Mouse (Mus musculus) heart, adult 2 months (tissue): ENCODE measurements around the gene Trafd1. TPM values are rescaled to one million over a fixed set of nuclear protein-coding genes. Genes with fewer than 3 reads are reported as not detected.

Experiments used
- DNase-seq, 2 experiments: peaks; one replicate each; pipeline ENCODE4 v3.0.0; 2021
- H3K27ac ChIP-seq: fragments of 200-600 bp; 2 replicates; pipeline ENCODE4 v1.8.1; 2022
- H3K27me3 ChIP-seq: fragments of 200-500 bp; 2 replicates; pipeline ENCODE4 v1.6.1; 2012; ENCODE audit warnings: mild to moderate bottlenecking, low read length, inconsistent platforms, mixed read lengths; ENCODE audit not compliant: control insufficient read depth, insufficient read depth
- H3K36me3 ChIP-seq: fragments of 200-500 bp; 2 replicates; pipeline ENCODE4 v1.6.1; 2012; ENCODE audit warnings: low read length, inconsistent platforms; ENCODE audit not compliant: control insufficient read depth, insufficient read depth
- H3K4me1 ChIP-seq: fragments of 200-500 bp; 2 replicates; pipeline ENCODE4 v1.6.1; 2011; ENCODE audit warnings: low read length; ENCODE audit not compliant: control insufficient read depth, insufficient read depth
- H3K4me3 ChIP-seq: fragments of 200-600 bp; 2 replicates; pipeline ENCODE4 v1.8.1; 2022
- H3K79me2 ChIP-seq: fragments of 200-500 bp; replicated peaks from 2 replicates; pipeline ENCODE4 v1.6.1; 2012; ENCODE audit warnings: mild to moderate bottlenecking, inconsistent platforms, low read length, moderate library complexity, mixed read lengths; ENCODE audit not compliant: control insufficient read depth, insufficient read depth
- H3K9ac ChIP-seq: fragments of 200-500 bp; 2 replicates; pipeline ENCODE4 v1.6.1; 2012; ENCODE audit warnings: low read depth, mild to moderate bottlenecking, control low read depth, inconsistent platforms, low read length, mixed read lengths
- CTCF ChIP-seq: fragments of 200-600 bp; IDR thresholded peaks from 2 replicates; pipeline ENCODE4 v1.8.1; 2022; ENCODE audit warnings: antibody characterized with exemption, mild to moderate bottlenecking, moderate library complexity
- EP300 ChIP-seq: fragments of 200-500 bp; IDR thresholded peaks from 2 replicates; pipeline ENCODE4 v1.6.1; 2011; ENCODE audit warnings: low read depth, low read length, control low read depth; ENCODE audit not compliant: insufficient read depth
- POLR2A ChIP-seq: fragments of 200-500 bp; IDR thresholded peaks from 2 replicates; pipeline ENCODE4 v1.6.1; 2011; ENCODE audit warnings: mild to moderate bottlenecking, low read depth, low read length, control low read depth; ENCODE audit not compliant: insufficient read depth
- WGBS: fragments of 180-500 bp; shearing (Covaris S2); methylation state at CpG from one replicate; pipeline ENCODE4 v1.1.7; 2018; 5-methylcytosine and 5-hydroxymethylcytosine counted together
- intact Hi-C: fragments of 180-260 bp; cut with DNase I; formaldehyde crosslinking; loops from one replicate; pipeline ENCODE4 v1.15.1; 2025
- polyA plus RNA-seq: library from polyadenylated mRNA; depleted of rRNA; stranded (reverse); fragments of >200 nt; gene quantifications from 2 replicates; pipeline ENCODE4 v1.2.3, GENCODE M21; 2012
- total RNA-seq, 2 experiments: library from RNA; stranded (reverse); gene quantifications; 2 replicates each; pipeline ENCODE4 v1.2.3; 2021

Trafd1 gene
- total and polyA plus RNA-seq, 3 experiments = 47.1 to 78.0 (median 57.9) TPM

GRCm38 (mm10) chr5:121340965-121341473 is 44.4 kb downstream of the Trafd1 start:
- 64% methylated on average over 7 of the region's 7 CpGs for WGBS
- intact Hi-C loops = no loop called here
- DNase-seq = no peak

GRCm38 (mm10) chr5:121339507-121340230 is 45.8 kb downstream of the Trafd1 start:
- no peak overlapping the region for H3K9ac ChIP-seq
- DNase-seq = peak in 1 of 2 experiments; percentile 16
- intact Hi-C loops = no loop called here
- H3K27me3 ChIP-seq = no peaks in the 10 kb centered on the region
- H3K79me2 ChIP-seq = no peaks in the 10 kb centered on the region
- WGBS = 83% methylated on average over 7 of the region's 7 CpGs
- no peaks in the 10 kb centered on the region for H3K36me3 ChIP-seq
- TF ChIP-seq CTCF (no peak), POLR2A (no peak), EP300 (no peak)
- no peaks in the 10 kb centered on the region for H3K4me1 ChIP-seq
- no peak overlapping the region for H3K4me3 ChIP-seq
- no peak overlapping the region for H3K27ac ChIP-seq

More at GRCm38 (mm10) chr5:121340965-121341473, 44.4 kb downstream of the Trafd1 start:
- Histone ChIP-seq H3K27ac (no peak overlapping the region), H3K4me1 (no peaks in the 10 kb centered on the region), H3K79me2 (no peaks in the 10 kb centered on the region), H3K4me3 (no peak overlapping the region), H3K36me3 (no peaks in the 10 kb centered on the region), H3K27me3 (no peaks in the 10 kb centered on the region), H3K9ac (no peak overlapping the region)
- TF ChIP-seq EP300 (no peak), CTCF (no peak), POLR2A (no peak)

- no peak overlapping the region for H3K27ac ChIP-seq
- no peak overlapping the region for H3K9ac ChIP-seq
- no peaks in the 10 kb centered on the region for H3K36me3 ChIP-seq
These were observed 48.7 kb downstream of the Trafd1 start for GRCm38 (mm10) chr5:121336776-121337175.

GRCm38 (mm10) chr5:121336009-121336408 is 49.4 kb downstream of the Trafd1 start:
- no peaks in the 10 kb centered on the region for H3K79me2 ChIP-seq
- H3K27me3 ChIP-seq = no peaks in the 10 kb centered on the region
- no peak overlapping the region for H3K4me3 ChIP-seq
- WGBS = 25% methylated on average over 3 of the region's 3 CpGs
- H3K9ac ChIP-seq = no peak overlapping the region
- DNase-seq = no peak
- H3K36me3 ChIP-seq = no peaks in the 10 kb centered on the region
- H3K4me1 ChIP-seq = no peaks in the 10 kb centered on the region
- no peak overlapping the region for H3K27ac ChIP-seq
- TF ChIP-seq CTCF (no peak), EP300 (0 out of 2 replicates have a peak, but pooled peaks have one; percentile 28)
- intact Hi-C loops = no loop called here

More at GRCm38 (mm10) chr5:121336776-121337175, 48.7 kb downstream of the Trafd1 start:
- Histone ChIP-seq H3K27me3 (no peaks in the 10 kb centered on the region), H3K79me2 (no peaks in the 10 kb centered on the region), H3K4me3 (no peak overlapping the region), H3K4me1 (no peaks in the 10 kb centered on the region)
- intact Hi-C loops = no loop called here
- WGBS = 85% methylated on average over 6 of the region's 6 CpGs
- TF ChIP-seq CTCF = no peak
- no peak for TF ChIP-seq POLR2A
- no peak for TF ChIP-seq EP300
- no peak for DNase-seq

GRCm38 (mm10) chr5:121335426-121335825 is 50.0 kb downstream of the Trafd1 start:
- Histone ChIP-seq H3K27ac (no peak overlapping the region), H3K4me3 (no peak overlapping the region), H3K27me3 (no peaks in the 10 kb centered on the region), H3K79me2 (no peaks in the 10 kb centered on the region), H3K9ac (no peak overlapping the region), H3K4me1 (peaks cover 2% of the 10 kb centered on the region; the same call in 1 of the 2 replicates), H3K36me3 (no peaks in the 10 kb centered on the region)
- intact Hi-C loops = no loop called here
- TF ChIP-seq POLR2A (no peak), EP300 (no peak), CTCF (no peak)
- 85% methylated on average over 4 of the region's 4 CpGs for WGBS
- no peak for DNase-seq

- Histone ChIP-seq H3K36me3 (no peaks in the 10 kb centered on the region), H3K9ac (no peak overlapping the region), H3K27me3 (no peaks in the 10 kb centered on the region), H3K4me1 (peaks cover 2% of the 10 kb centered on the region; the same call in 1 of the 2 replicates), H3K79me2 (no peaks in the 10 kb centered on the region), H3K27ac (no peak overlapping the region), H3K4me3 (no peak overlapping the region)
- no peak for DNase-seq
- WGBS = 69% methylated on average over 5 of the region's 5 CpGs
- intact Hi-C loops = no loop called here
- TF ChIP-seq EP300 (no peak), CTCF (no peak), POLR2A (no peak)
These were observed 51.0 kb downstream of the Trafd1 start for GRCm38 (mm10) chr5:121334454-121334853.
